Comparison of ENCODE assay signal across 8 mouse cellular contexts in genomic region chr17:35135591-35136320, GRCm38 (mm10). TPM values are rescaled to one million over a fixed set of nuclear protein-coding genes. Genes with fewer than 3 reads are reported as not detected.
DNase-seq lines count a peak whose midpoint lies in the region; ATAC-seq and TF ChIP-seq lines count a peak whose summit lies in the region.

No protein-coding gene starts in this region.

- 0 out of 2 replicates have a peak, but pooled peaks have one; percentile 20 for TF ChIP-seq CTCF in liver, embryonic 14.5 days (IDR thresholded peaks at IDR 0.05; ENCODE audit: low read depth)

- peak; percentile 66 for ATAC-seq in forebrain, embryonic 11.5 days (replicated peaks; ENCODE audit: low FRiP score)
- ATAC-seq in liver, embryonic 14.5 days (ENCODE audit: insufficient read depth): peak; percentile 36
- peak; percentile 54 for ATAC-seq in stomach, embryonic 14.5 days (ENCODE audit: insufficient number of reproducible peaks, insufficient read depth, low FRiP score, low read depth)

- H3K27ac ChIP-seq in heart, embryonic 10.5 days: peak overlapping the region; percentile 99
- peak overlapping the region; percentile 94 for H3K27ac ChIP-seq in ES-E14 (ENCODE audit: insufficient read depth, low read depth, low read length, poor library complexity, severe bottlenecking)
- H3K27ac ChIP-seq in forebrain, embryonic 11.5 days (ENCODE audit: low read depth, low read length): peak overlapping the region; percentile 92
- H3K27ac ChIP-seq in liver, embryonic 14.5 days: peak overlapping the region; percentile 69
- peak overlapping the region; percentile 92 for H3K27ac ChIP-seq in stomach, embryonic 14.5 days (ENCODE audit: low read length)

- H3K27me3 ChIP-seq in heart, embryonic 10.5 days (ENCODE audit: insufficient read depth, poor library complexity, severe bottlenecking): no peaks in the 10 kb centered on the region
- no peaks in the 10 kb centered on the region for H3K27me3 ChIP-seq in forebrain, embryonic 11.5 days (ENCODE audit: control insufficient read depth, insufficient read depth, low read length)
- H3K27me3 ChIP-seq in liver, embryonic 14.5 days (ENCODE audit: control insufficient read depth, insufficient read depth, low read length): no peaks in the 10 kb centered on the region
- H3K27me3 ChIP-seq in stomach, embryonic 14.5 days (ENCODE audit: control insufficient read depth, insufficient read depth, low read length): no peaks in the 10 kb centered on the region

- peak overlapping the region; percentile 84 for H3K4me3 ChIP-seq in heart, embryonic 10.5 days
- peak overlapping the region; percentile 68 to 95 for H3K4me3 ChIP-seq in ES-E14 (ENCODE audit: insufficient read depth in 1 of 2, low read depth in 1 of 2, low read length in 2 of 2, poor library complexity in 1 of 2, severe bottlenecking in 1 of 2)
- peak overlapping the region; percentile 82 for H3K4me3 ChIP-seq in forebrain, embryonic 11.5 days (ENCODE audit: low read depth, low read length)
- H3K4me3 ChIP-seq in liver, embryonic 14.5 days (ENCODE audit: insufficient read depth in 1 of 2, low read depth in 2 of 2, low read length in 2 of 2): peak overlapping the region; percentile 72 to 83
- H3K4me3 ChIP-seq in stomach, embryonic 14.5 days (ENCODE audit: low read depth, low read length): peak overlapping the region; percentile 67

- intact Hi-C loops in heart, postnatal 14 days (cut with DNase I): loop anchor here (1.0 kb wide), 1 partner anchor 28 kb away; no protein-coding TSS in a partner anchor

- H3K4me2 ChIP-seq in forebrain, embryonic 11.5 days (ENCODE audit: low read depth, low read length, severe bottlenecking): peak overlapping the region; percentile 71
- H3K4me2 ChIP-seq in liver, embryonic 14.5 days (ENCODE audit: low read depth): peak overlapping the region; percentile 93
- H3K4me2 ChIP-seq in stomach, embryonic 14.5 days (replicated peaks; ENCODE audit: low read depth, low read length): peak overlapping the region; percentile 88

- in situ Hi-C loops in ES-E14 (cut with MboI; ENCODE audit: low sequenced_read_pairs in 2 of 2, unreplicated experiment in 2 of 2): no loop called here

- peak overlapping the region; percentile 98 for H3K9ac ChIP-seq in ES-E14 (ENCODE audit: insufficient read depth, low read depth, low read length, poor library complexity, severe bottlenecking)
- peak overlapping the region; percentile 77 for H3K9ac ChIP-seq in forebrain, embryonic 11.5 days (ENCODE audit: low read length)
- H3K9ac ChIP-seq in liver, embryonic 14.5 days (replicated peaks): peak overlapping the region; percentile 81
- H3K9ac ChIP-seq in stomach, embryonic 14.5 days (replicated peaks; ENCODE audit: low read depth, low read length): peak overlapping the region; percentile 84

- peaks cover 34% of the 10 kb centered on the region for H3K36me3 ChIP-seq in heart, embryonic 10.5 days
- peaks cover 23% of the 10 kb centered on the region for H3K36me3 ChIP-seq in ES-E14 (ENCODE audit: control insufficient read depth, insufficient read depth, low read length, poor library complexity, severe bottlenecking)
- H3K36me3 ChIP-seq in forebrain, embryonic 11.5 days (ENCODE audit: control insufficient read depth, insufficient read depth, low read length): peaks cover 11% of the 10 kb centered on the region; the same call in 1 of the 2 replicates
- H3K36me3 ChIP-seq in liver, embryonic 14.5 days (replicated peaks; ENCODE audit: control insufficient read depth, insufficient read depth, low read depth): peaks cover 27% of the 10 kb centered on the region
- peaks cover 24% of the 10 kb centered on the region for H3K36me3 ChIP-seq in stomach, embryonic 14.5 days (ENCODE audit: control insufficient read depth, insufficient read depth, low read length)

- H3K9me3 ChIP-seq in heart, embryonic 10.5 days: no peaks in the 10 kb centered on the region
- H3K9me3 ChIP-seq in ES-E14 (ENCODE audit: control insufficient read depth, insufficient read depth, low read depth, low read length): no peaks in the 10 kb centered on the region
- H3K9me3 ChIP-seq in forebrain, embryonic 11.5 days (ENCODE audit: control insufficient read depth, low read length): no peaks in the 10 kb centered on the region
- H3K9me3 ChIP-seq in liver, embryonic 14.5 days (ENCODE audit: control insufficient read depth, low read length): no peaks in the 10 kb centered on the region
- no peaks in the 10 kb centered on the region for H3K9me3 ChIP-seq in stomach, embryonic 14.5 days (ENCODE audit: control insufficient read depth, low read depth, low read length)

- no peak for DNase-seq in heart, embryonic 10.5 days (ENCODE audit: low spot score)
- no peak for DNase-seq in heart, postnatal 14 days
- DNase-seq in ES-E14 (ENCODE audit: low read depth, low spot score): peak; percentile 60
- no peak for DNase-seq in forebrain, embryonic 11.5 days (ENCODE audit: low spot score)
- DNase-seq in liver, embryonic 14.5 days (ENCODE audit: low read depth in 3 of 3, low spot score in 3 of 3): peak; percentile 40 to 56 (median 45)
- DNase-seq in spleen, postnatal 14 days (ENCODE audit: low spot score in 2 of 2): no peak
- DNase-seq in layer of hippocampus, adult 11-12 months (ENCODE audit: low spot score): no peak

- under 1% methylated on average over 42 of the region's 43 CpGs for WGBS in heart, embryonic 10.5 days
- WGBS in forebrain, embryonic 11.5 days: 1% methylated on average over 42 of the region's 43 CpGs
- WGBS in liver, embryonic 14.5 days (ENCODE audit: insufficient replicate concordance): under 1% methylated on average over 41 of the region's 43 CpGs
- 1% methylated on average over 43 of the region's 43 CpGs for WGBS in stomach, embryonic 14.5 days

- peaks cover 12% of the 10 kb centered on the region; the same call in 1 of the 2 replicates for H3K4me1 ChIP-seq in heart, embryonic 10.5 days
- peaks cover 0 to 12% of the 10 kb centered on the region in 2 experiments; a peak in 2 of 4 replicates for H3K4me1 ChIP-seq in ES-E14 (ENCODE audit: control insufficient read depth in 2 of 2, insufficient read depth in 2 of 2, low read length in 2 of 2, poor library complexity in 1 of 2)
- peaks cover 3% of the 10 kb centered on the region for H3K4me1 ChIP-seq in forebrain, embryonic 11.5 days (replicated peaks; ENCODE audit: control insufficient read depth, insufficient read depth, low read length)
- peaks cover 10 to 12% of the 10 kb centered on the region in 2 experiments for H3K4me1 ChIP-seq in liver, embryonic 14.5 days (replicated peaks; ENCODE audit: control insufficient read depth in 2 of 2, insufficient read depth in 2 of 2, low read length in 1 of 2)
- peaks cover 12% of the 10 kb centered on the region for H3K4me1 ChIP-seq in stomach, embryonic 14.5 days (ENCODE audit: control insufficient read depth, insufficient read depth, low read length)

- TF ChIP-seq EP300 in liver, embryonic 14.5 days (IDR thresholded peaks at IDR 0.05; ENCODE audit: low read depth): no peak

TF ChIP-seq in ES-E14, 5 proteins besides CTCF, POLR2A, EP300 and RAD21 (continues in another document):
- TF ChIP-seq HCFC1 (IDR thresholded peaks at IDR 0.05; ENCODE audit: borderline replicate concordance, insufficient read depth, low read length): no peak

RNA-seq across cellular contexts. Expression of gene Bag6, which starts 0.8 kb away (rescaled TPM):
- polyA plus RNA-seq in heart, embryonic 10.5 days (2016; fragmentation: Nextera tagmentation; extraction: Ambion mirVana): 51.4 and 65.5 TPM in 2 replicates
- 100 to 1,000 TPM; 237 to 245 TPM for total RNA-seq in heart, postnatal 14 days (2021)
- total RNA-seq in ES-E14 (2012; rRNA removed): 208 and 245 TPM in 2 replicates
- 96.6 and 100 TPM in 2 replicates for polyA plus RNA-seq in forebrain, embryonic 11.5 days (2014; fragmentation: Nextera tagmentation; extraction: Ambion mirVana)
- polyA plus RNA-seq in liver, embryonic 14.5 days (2012; rRNA removed): 45.7 and 48.1 TPM in 2 replicates
- 22.9 and 30.5 TPM in 2 replicates for polyA plus RNA-seq in liver, embryonic 14.5 days (2014; fragmentation: Nextera tagmentation; extraction: Ambion mirVana)
- 86.5 and 89.0 TPM in 2 replicates for polyA plus RNA-seq in stomach, embryonic 14.5 days (2014; fragmentation: Nextera tagmentation; extraction: Ambion mirVana)

RNA-seq across cellular contexts. Expression of gene Apom, which starts 3.9 kb away (rescaled TPM):
- polyA plus RNA-seq in heart, embryonic 10.5 days (2016; fragmentation: Nextera tagmentation; extraction: Ambion mirVana): 3.0 and 72.5 TPM in 2 replicates
- not detected for total RNA-seq in heart, postnatal 14 days (2021)
- total RNA-seq in ES-E14 (2012; rRNA removed): 7.5 and 10.0 TPM in 2 replicates
- polyA plus RNA-seq in forebrain, embryonic 11.5 days (2014; fragmentation: Nextera tagmentation; extraction: Ambion mirVana): 0.64 and 0.88 TPM in 2 replicates
- 285 and 317 TPM in 2 replicates for polyA plus RNA-seq in liver, embryonic 14.5 days (2012; rRNA removed)
- polyA plus RNA-seq in liver, embryonic 14.5 days (2014; fragmentation: Nextera tagmentation; extraction: Ambion mirVana): 750 and 763 TPM in 2 replicates
- 0.75 and 0.77 TPM in 2 replicates for polyA plus RNA-seq in stomach, embryonic 14.5 days (2014; fragmentation: Nextera tagmentation; extraction: Ambion mirVana)

RNA-seq across cellular contexts. Expression of gene D17H6S53E, which starts 9.6 kb away (rescaled TPM):
- polyA plus RNA-seq in heart, embryonic 10.5 days (2016; fragmentation: Nextera tagmentation; extraction: Ambion mirVana): 7.4 and 11.5 TPM in 2 replicates
- total RNA-seq in heart, postnatal 14 days (2021): 10 to 100 TPM; 28.0 to 29.6 TPM
- 11.2 and 11.7 TPM in 2 replicates for total RNA-seq in ES-E14 (2012; rRNA removed)
- 8.6 and 8.7 TPM in 2 replicates for polyA plus RNA-seq in forebrain, embryonic 11.5 days (2014; fragmentation: Nextera tagmentation; extraction: Ambion mirVana)
- polyA plus RNA-seq in liver, embryonic 14.5 days (2012; rRNA removed): 0.75 and 1.5 TPM in 2 replicates
- polyA plus RNA-seq in liver, embryonic 14.5 days (2014; fragmentation: Nextera tagmentation; extraction: Ambion mirVana): 1.3 and 1.5 TPM in 2 replicates
- polyA plus RNA-seq in stomach, embryonic 14.5 days (2014; fragmentation: Nextera tagmentation; extraction: Ambion mirVana): 10.1 and 13.3 TPM in 2 replicates

RNA-seq across cellular contexts. Expression of gene Csnk2b, which starts 13.9 kb away (rescaled TPM):
- 220 and 246 TPM in 2 replicates for polyA plus RNA-seq in heart, embryonic 10.5 days (2016; fragmentation: Nextera tagmentation; extraction: Ambion mirVana)
- 100 to 1,000 TPM; 172 to 176 TPM for total RNA-seq in heart, postnatal 14 days (2021)
- 78.0 and 98.6 TPM in 2 replicates for total RNA-seq in ES-E14 (2012; rRNA removed)
- polyA plus RNA-seq in forebrain, embryonic 11.5 days (2014; fragmentation: Nextera tagmentation; extraction: Ambion mirVana): 296 and 297 TPM in 2 replicates
- 79.2 and 106 TPM in 2 replicates for polyA plus RNA-seq in liver, embryonic 14.5 days (2012; rRNA removed)
- 127 and 142 TPM in 2 replicates for polyA plus RNA-seq in liver, embryonic 14.5 days (2014; fragmentation: Nextera tagmentation; extraction: Ambion mirVana)
- 269 and 270 TPM in 2 replicates for polyA plus RNA-seq in stomach, embryonic 14.5 days (2014; fragmentation: Nextera tagmentation; extraction: Ambion mirVana)

RNA-seq across cellular contexts. Expression of gene Gpank1, which starts 14.5 kb away (rescaled TPM):
- 17.1 and 24.5 TPM in 2 replicates for polyA plus RNA-seq in heart, embryonic 10.5 days (2016; fragmentation: Nextera tagmentation; extraction: Ambion mirVana)
- total RNA-seq in heart, postnatal 14 days (2021): 1 to 10 TPM; 7.0 to 7.7 TPM
- total RNA-seq in ES-E14 (2012; rRNA removed): 21.9 and 31.1 TPM in 2 replicates
- 29.5 and 33.7 TPM in 2 replicates for polyA plus RNA-seq in forebrain, embryonic 11.5 days (2014; fragmentation: Nextera tagmentation; extraction: Ambion mirVana)
- 8.9 and 10.0 TPM in 2 replicates for polyA plus RNA-seq in liver, embryonic 14.5 days (2012; rRNA removed)
- 12.2 and 12.7 TPM in 2 replicates for polyA plus RNA-seq in liver, embryonic 14.5 days (2014; fragmentation: Nextera tagmentation; extraction: Ambion mirVana)
- polyA plus RNA-seq in stomach, embryonic 14.5 days (2014; fragmentation: Nextera tagmentation; extraction: Ambion mirVana): 20.3 and 21.9 TPM in 2 replicates

Comparison
In these comparisons a context has a peak if more than half of its experiments do, and no peak if none do; other contexts are left out.
1. DNase-seq: peak in ES-E14 (single experiment) and liver, embryonic 14.5 days (3 of 3); none in heart, embryonic 10.5 days (single experiment), heart, postnatal 14 days (0 of 2), forebrain, embryonic 11.5 days (single experiment), spleen, postnatal 14 days (0 of 2) and layer of hippocampus, adult 11-12 months (single experiment).
2. Peak in every context shown above with its lines, with median percentiles within 50 percentile points of each other: H3K27ac ChIP-seq, H3K4me3 ChIP-seq, H3K9ac ChIP-seq, ATAC-seq and H3K4me2 ChIP-seq.